Mouse (Mus musculus): ENCODE results near the gene Hecw2.

The Hecw2 gene

DNA sequence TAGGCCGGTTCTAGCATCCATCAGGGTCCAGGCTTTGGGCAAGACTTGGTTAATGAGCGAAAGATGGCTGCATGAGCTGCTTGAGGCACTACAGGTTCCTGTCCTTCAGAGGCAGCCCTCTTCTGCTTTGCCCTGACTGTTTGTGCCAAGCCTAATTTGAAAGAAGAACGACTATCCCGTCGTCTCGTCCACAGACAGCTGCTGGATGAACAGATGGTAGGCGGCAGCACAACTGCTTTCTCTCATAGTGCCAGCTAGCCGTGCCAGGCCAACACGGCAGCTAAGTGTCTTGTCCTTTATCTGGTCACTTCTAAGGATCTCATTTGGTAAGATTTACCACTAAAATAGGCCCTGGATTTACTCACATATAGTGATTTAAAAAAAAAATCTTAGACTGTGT lies 365.9 kb downstream of the Hecw2 start:
- no peak for DNase-seq (ENCODE audit: low spot score)

DNA sequence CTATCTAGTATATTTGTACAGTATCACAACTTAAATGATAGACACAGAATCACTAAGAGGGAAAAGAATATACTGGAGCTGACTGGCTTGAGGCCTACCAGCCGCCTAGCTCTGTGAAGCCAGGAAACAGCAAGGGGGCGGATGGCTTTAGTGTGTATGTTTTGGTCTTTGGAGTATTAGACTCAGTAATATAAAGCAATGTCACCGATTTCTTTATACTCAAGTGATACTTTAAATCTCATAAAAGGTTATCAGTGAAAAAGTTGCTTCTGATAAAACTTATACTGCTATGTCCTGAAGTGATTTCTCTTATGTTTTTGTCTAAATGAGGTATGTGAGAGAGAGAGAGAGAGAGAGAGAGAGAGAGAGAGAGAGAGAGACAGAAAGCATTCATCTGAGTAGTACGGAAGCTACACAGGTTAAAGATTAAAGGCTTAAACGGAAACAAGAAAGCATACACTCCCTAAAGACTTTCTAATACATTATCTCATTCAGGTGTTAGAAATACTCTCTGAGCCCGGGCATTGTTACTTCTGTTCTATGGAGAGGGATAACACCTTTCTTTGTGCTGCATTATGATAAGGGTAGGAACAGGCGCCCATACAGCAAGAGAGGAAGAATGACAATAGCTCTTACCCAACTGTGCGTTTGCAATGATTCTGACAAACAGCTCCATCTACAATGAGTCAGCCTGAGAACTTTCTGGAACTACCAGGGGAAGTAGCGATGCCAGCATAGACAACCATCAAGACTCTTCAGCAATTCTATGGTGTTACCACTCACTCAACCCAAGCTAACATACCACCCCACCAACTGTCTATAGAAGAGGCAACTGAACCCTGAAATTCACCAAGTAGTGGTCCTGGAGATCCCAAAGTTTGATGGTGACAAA lies 370.3 kb downstream of the Hecw2 start:
- DNase-seq (ENCODE audit: low spot score): no peak

GRCm38 (mm10) chr1:53823687-53824445 lies 371.1 kb downstream of the Hecw2 start:
- peak; percentile 82 for DNase-seq (ENCODE audit: low spot score)

DNA sequence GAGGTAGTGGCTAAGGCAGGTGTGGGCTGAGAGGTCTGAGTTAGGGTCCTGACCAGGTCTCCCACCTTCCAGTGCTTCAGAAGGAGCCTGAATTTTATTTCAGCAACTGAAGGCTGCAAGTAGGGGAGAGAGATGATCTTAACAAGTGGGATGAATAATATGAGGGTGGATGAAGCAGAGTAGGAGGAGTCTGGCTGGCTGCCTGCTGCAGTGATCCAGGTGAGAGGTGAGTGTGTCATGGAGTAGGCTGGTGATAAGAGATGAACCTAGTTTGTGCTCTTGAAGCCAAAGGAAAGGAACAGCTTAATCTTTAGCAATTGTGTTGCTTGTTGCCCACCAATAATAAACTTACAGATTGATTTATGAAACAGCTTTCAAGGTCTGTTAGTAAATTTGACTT lies 373.0 kb downstream of the Hecw2 start:
- no peak for DNase-seq (ENCODE audit: low spot score)

- no peak for DNase-seq (ENCODE audit: low spot score)
Measured at GRCm38 (mm10) chr1:53820041-53820632, 374.8 kb downstream of the Hecw2 start.

GRCm38 (mm10) chr1:53818072-53818862 lies 376.7 kb downstream of the Hecw2 start:
- no peak for DNase-seq (ENCODE audit: low spot score)

- no peak for DNase-seq (ENCODE audit: low spot score)
Measured at GRCm38 (mm10) chr1:53816353-53816752, 378.6 kb downstream of the Hecw2 start.

DNA sequence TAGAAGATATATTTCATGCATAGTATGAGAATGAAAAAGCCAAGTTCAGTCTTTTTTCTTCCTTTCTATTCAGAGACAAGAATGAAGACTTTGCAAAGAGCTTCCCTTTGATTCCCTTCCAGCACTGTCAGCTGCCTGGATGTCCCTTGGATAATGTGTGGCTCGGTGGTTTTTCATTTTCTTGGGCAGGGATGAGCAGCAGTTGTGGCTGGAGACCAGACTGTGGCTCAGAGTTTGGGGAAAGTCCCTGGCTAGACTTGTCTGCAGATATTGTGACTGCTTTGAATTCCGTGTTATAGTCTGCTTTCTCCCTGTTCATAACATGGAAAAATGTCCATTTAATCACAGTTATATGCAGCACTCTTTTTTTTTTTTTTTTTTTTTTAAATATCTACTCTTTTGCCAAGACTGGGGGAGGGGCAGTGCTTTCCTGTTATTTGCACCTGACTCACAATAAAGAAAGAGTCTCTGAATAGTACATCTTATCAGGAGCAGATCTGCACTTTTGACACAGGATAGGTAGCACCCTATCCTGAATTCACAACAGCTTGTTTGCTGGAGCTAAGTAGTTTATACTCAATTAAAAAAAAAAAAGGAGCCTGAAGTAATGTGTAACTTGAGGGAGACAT lies 380.8 kb downstream of the Hecw2 start:
- no peak for DNase-seq (ENCODE audit: low spot score)

DNA sequence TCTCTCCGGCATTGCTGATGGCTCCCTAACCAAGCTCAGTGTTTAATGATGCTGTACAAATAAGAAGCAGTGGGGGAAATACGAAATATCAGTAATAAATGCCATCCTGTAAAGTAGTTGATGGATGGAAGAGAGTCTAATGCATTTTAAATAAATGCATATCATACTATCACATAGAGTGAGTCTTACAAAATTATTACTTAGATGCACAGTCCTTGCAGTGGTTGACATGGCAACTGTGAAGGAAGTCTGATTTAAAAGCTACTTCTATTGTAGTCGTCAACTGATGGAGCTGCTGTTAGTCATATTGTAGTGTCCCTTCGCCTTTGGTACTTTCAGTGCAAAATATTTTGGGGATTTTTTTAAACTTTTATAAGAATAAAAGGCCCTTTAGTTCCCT lies 383.0 kb downstream of the Hecw2 start:
- no peak for DNase-seq (ENCODE audit: low spot score)

DNA sequence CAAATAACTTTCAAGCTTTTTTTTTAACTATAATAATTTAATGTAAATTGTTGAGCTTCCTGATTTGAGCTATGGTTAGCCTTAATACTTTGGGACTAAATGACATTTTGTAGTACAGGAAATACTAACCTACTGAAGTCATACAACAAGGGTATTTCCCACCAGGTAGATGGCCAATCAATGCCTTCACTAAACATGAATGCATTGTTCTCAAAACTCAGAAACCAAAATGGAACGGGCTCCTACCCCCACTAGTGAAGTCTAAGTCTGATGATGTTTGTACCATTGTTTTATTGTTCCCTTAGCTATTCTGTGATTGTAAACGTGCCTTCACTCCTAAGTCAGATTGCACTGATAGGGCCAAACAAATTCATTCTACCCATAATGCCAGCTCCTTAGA lies 386.7 kb downstream of the Hecw2 start:
- DNase-seq (ENCODE audit: low spot score): no peak

DNA sequence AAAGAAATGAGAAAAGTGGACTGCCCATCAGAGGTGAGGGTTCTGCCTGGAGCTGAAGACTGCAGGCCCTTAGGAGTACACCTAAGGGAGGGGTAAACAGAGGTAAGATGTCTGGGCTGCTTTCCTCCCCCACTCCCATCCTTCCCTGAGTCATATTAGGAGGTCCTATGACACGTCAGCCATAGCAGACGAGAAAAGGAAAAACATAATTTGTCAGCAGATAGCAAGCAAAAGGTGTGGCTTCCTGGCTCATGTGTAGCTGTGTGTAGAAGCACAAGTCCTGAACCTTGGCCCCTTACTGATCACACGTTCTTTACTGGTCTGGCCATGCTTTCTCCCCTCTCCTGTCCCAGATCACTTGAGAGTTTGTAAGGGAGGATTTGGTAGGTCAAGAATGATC lies 397.2 kb downstream of the Hecw2 start:
- DNase-seq (ENCODE audit: low spot score): no peak

GRCm38 (mm10) chr1:53797074-53797473 lies 397.9 kb downstream of the Hecw2 start:
- DNase-seq (ENCODE audit: low spot score): no peak

DNA sequence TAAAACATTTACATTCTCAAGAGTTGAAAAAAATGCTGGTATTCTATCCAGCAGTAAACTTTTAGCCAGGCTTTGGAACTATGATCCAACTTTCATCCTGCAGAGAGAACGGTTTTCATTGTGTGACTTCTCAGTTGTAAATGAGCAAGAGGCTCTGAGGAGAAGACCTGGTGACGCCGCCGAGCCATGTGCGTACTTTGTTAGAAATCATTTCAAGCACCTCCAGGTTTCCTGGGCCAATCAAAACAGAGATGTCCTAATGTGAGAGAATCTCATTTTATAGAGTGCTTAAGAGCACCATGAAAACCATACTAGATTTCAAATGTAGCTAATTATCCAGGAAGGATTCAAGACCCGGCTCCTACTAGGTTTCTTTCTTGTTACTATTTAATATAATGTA lies 398.7 kb downstream of the Hecw2 start:
- DNase-seq (ENCODE audit: low spot score): no peak

GRCm38 (mm10) chr1:53795591-53795990 lies 399.4 kb downstream of the Hecw2 start:
- no peak for DNase-seq (ENCODE audit: low spot score)

GRCm38 (mm10) chr1:53795081-53795480 lies 399.9 kb downstream of the Hecw2 start:
- no peak for DNase-seq (ENCODE audit: low spot score)

- DNase-seq (ENCODE audit: low spot score): no peak
Measured at GRCm38 (mm10) chr1:53794279-53794678, 400.7 kb downstream of the Hecw2 start.

DNA sequence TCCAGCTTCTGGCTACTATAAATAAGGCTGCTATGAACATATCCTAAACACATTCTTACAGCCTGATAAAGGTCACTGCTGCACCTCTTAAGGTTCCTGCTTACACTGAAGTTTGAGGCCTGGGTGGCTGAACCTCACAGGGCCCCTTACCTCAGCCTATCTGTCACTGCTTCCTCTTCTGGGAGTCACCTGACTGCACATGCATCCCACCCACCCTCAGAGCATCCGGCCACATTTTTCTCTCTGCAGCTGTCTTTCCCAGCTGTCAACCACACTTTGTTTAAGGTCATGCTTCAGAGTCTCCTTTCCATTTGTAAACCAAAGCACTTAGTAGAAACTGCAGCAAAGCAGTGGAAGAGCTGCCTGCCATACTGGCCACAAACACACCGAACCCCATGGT lies 403.6 kb downstream of the Hecw2 start:
- no peak for DNase-seq (ENCODE audit: low spot score)

- peak; percentile 95 for DNase-seq (ENCODE audit: low spot score)
Measured at GRCm38 (mm10) chr1:53784721-53785418, 410.1 kb downstream of the Hecw2 start, which contains the start of gene Stk17b. Stk17b (minus strand) TSS chr1:53785224.

GRCm38 (mm10) chr1:53784291-53784720 lies 410.7 kb downstream of the Hecw2 start:
- peak; percentile 55 for DNase-seq (ENCODE audit: low spot score)

GRCm38 (mm10) chr1:53782956-53783355 lies 412.0 kb downstream of the Hecw2 start:
- no peak for DNase-seq (ENCODE audit: low spot score)

DNA sequence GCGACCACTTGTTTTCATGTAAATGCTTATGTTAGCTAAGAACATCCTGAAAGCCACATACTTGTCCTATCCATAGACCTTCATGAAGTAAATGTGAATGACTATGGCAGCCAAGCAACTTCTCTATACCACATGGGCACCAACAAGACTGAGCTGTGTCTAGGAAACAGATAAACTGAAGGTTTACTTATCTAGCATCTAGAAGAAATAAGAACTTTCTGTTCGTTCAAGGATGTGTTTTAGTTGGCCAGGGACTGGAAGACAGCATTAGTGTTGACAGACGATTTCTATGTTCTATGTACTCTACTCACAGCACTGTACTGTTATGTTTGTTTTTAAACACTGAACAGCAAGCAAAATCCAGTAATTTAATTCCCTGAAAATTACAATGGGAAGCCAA lies 412.9 kb downstream of the Hecw2 start:
- DNase-seq (ENCODE audit: low spot score): no peak
